Mouse (Mus musculus) kidney, postnatal 0 days (tissue): ENCODE measurements around the gene Cd86. TPM values are rescaled to one million over a fixed set of nuclear protein-coding genes. Genes with fewer than 3 reads are reported as not detected.

Experiments
- ATAC-seq: fragments of 200-750 bp; cut with Nextera tagmentation; replicated peaks from 2 replicates; pipeline ENCODE4 v1.8.0; 2017; ENCODE audit warnings: low read depth, moderate number of reproducible peaks, moderate TSS enrichment, moderate library complexity; ENCODE audit not compliant: low FRiP score
- DNase-seq: peaks from one replicate; pipeline ENCODE4 v3.0.0-alpha.2; 2016; ENCODE audit warnings: low spot score
- H3K27ac ChIP-seq: fragments of 300-500 bp; sonication (generic); 2 replicates; pipeline ENCODE4 v1.5.1; 2014; ENCODE audit warnings: mild to moderate bottlenecking
- H3K27me3 ChIP-seq: fragments of 300-500 bp; sonication (generic); 2 replicates; pipeline ENCODE4 v1.6.1; 2014; ENCODE audit warnings: low read length, mixed read lengths; ENCODE audit not compliant: insufficient read depth
- H3K36me3 ChIP-seq: fragments of 300-500 bp; sonication (generic); 2 replicates; pipeline ENCODE4 v1.6.1; 2014; ENCODE audit warnings: low read length, mixed read lengths; ENCODE audit not compliant: insufficient read depth
- H3K4me1 ChIP-seq: fragments of 300-500 bp; sonication (generic); replicated peaks from 2 replicates; pipeline ENCODE4 v1.6.1; 2014; ENCODE audit warnings: antibody characterized with exemption, low read length, mixed read lengths; ENCODE audit not compliant: insufficient read depth
- H3K4me2 ChIP-seq: fragments of 300-500 bp; sonication (generic); 2 replicates; pipeline ENCODE4 v1.6.1; 2014; ENCODE audit warnings: mild to moderate bottlenecking, low read length, moderate library complexity, mixed read lengths
- H3K4me3 ChIP-seq: fragments of 300-500 bp; sonication (generic); replicated peaks from 2 replicates; pipeline ENCODE4 v1.5.1; 2014; ENCODE audit warnings: low read depth, low read length
- H3K9ac ChIP-seq: fragments of 300-500 bp; sonication (generic); 2 replicates; pipeline ENCODE4 v1.6.1; 2014; ENCODE audit warnings: low read depth, low read length
- H3K9me3 ChIP-seq: fragments of 300-500 bp; sonication (generic); replicated peaks from 2 replicates; pipeline ENCODE4 v1.6.1; 2016; ENCODE audit warnings: low read length, inconsistent platforms, mixed read lengths
- CTCF ChIP-seq: IDR thresholded peaks from 2 replicates; pipeline ENCODE4 v1.5.1; 2016; ENCODE audit warnings: antibody characterized with exemption, low read depth, mild to moderate bottlenecking, moderate library complexity
- WGBS: fragments of 180-500 bp; shearing (Covaris S2); extraction: QIAGEN DNeasy Blood & Tissue Kit; methylation state at CpG from one replicate; pipeline ENCODE4 v1.1.7; 2014; 5-methylcytosine and 5-hydroxymethylcytosine counted together
- polyA plus RNA-seq: library from polyadenylated mRNA; unstranded; fragments of >200 nt; fragmentation: Nextera tagmentation; extraction: Ambion mirVana; gene quantifications from 2 replicates; pipeline ENCODE4 v1.2.1, GENCODE M21; 2015

The Cd86 gene
- 1.1 and 1.4 TPM in 2 replicates for polyA plus RNA-seq

DNA sequence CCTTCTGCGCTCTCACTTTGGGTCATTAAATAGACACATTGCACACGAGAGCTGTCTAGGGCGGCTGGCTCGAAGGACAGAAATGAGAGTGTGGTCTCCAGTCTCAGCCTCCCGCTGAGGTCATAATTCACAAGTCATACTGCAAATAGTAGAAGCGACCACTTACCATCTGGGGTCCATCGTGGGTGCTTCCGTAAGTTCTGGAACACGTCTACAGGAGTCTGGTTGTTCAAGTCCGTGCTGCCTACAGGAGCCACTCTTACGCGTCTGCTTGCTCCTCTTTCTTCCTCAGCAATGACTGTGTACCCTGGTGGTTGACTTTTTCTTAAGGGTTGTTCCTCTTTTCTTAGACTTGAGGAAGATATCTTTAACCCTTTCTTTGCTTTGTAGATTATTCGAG lies at the start of gene Cd86:
Cd86 (minus strand) TSS at position 300 of the 400 bp plus-strand sequence.
- no peaks in the 10 kb centered on the region for H3K9me3 ChIP-seq
- DNase-seq = no peak
- ATAC-seq = no peak
- no peak within 1 kb of the TSS for H3K27ac ChIP-seq
- no peaks in the 10 kb centered on the region for H3K4me1 ChIP-seq
- no peak within 1 kb of the TSS for H3K4me2 ChIP-seq
- no peaks in the 10 kb centered on the region for H3K27me3 ChIP-seq
- H3K4me3 ChIP-seq = no peak within 1 kb of the TSS
- no peaks in the 10 kb centered on the region for H3K36me3 ChIP-seq
- 44% methylated on average over 13 of the region's 13 CpGs for WGBS
- H3K9ac ChIP-seq = no peak within 1 kb of the TSS
- no peak for TF ChIP-seq CTCF

DNA sequence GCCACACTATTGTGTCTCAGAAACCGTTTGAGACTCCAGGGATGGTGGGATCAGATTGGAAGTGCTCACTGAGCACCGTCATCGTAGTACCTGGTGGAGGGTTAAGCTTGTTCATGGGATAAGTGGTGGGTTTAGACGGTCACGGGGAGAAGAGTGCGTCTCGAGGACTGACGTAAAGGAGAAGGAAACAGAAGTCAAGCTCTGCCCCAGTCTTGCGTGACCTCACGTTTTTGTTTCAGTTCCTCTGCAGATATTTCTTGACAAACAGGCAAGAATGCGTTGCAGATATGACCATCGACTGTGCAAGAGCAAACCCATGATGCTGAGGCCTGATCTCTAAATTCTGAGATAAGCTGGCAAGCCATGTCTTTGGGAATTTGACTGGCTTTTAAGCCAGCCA lies 45.9 kb upstream of the Cd86 start:
- Histone ChIP-seq H3K27me3 (no peaks in the 10 kb centered on the region), H3K36me3 (no peaks in the 10 kb centered on the region), H3K9ac (no peak overlapping the region), H3K9me3 (no peaks in the 10 kb centered on the region), H3K27ac (no peak overlapping the region), H3K4me1 (no peaks in the 10 kb centered on the region), H3K4me2 (no peak overlapping the region), H3K4me3 (no peak overlapping the region)
- 88% methylated on average over 12 of the region's 12 CpGs for WGBS
- TF ChIP-seq CTCF = no peak
- DNase-seq (no peak), ATAC-seq (no peak)

- Histone ChIP-seq H3K9ac (no peak overlapping the region), H3K4me2 (no peak overlapping the region), H3K4me3 (no peak overlapping the region), H3K9me3 (no peaks in the 10 kb centered on the region), H3K27me3 (no peaks in the 10 kb centered on the region), H3K4me1 (no peaks in the 10 kb centered on the region), H3K36me3 (no peaks in the 10 kb centered on the region), H3K27ac (no peak overlapping the region)
- no peak for DNase-seq
- TF ChIP-seq CTCF = peak; percentile 28; the same call in 1 of the 2 replicates
- 91% methylated on average over 2 of the region's 2 CpGs for WGBS
- ATAC-seq = no peak
Observed at GRCm38 (mm10) chr16:36710794-36711193, 44.9 kb upstream of the Cd86 start.

GRCm38 (mm10) chr16:36709405-36709804 lies 43.5 kb upstream of the Cd86 start:
- Histone ChIP-seq H3K27me3 (no peaks in the 10 kb centered on the region), H3K27ac (no peak overlapping the region), H3K4me3 (no peak overlapping the region), H3K9me3 (no peaks in the 10 kb centered on the region), H3K4me2 (no peak overlapping the region), H3K9ac (no peak overlapping the region), H3K4me1 (no peaks in the 10 kb centered on the region), H3K36me3 (no peaks in the 10 kb centered on the region)
- DNase-seq = no peak
- no peak for ATAC-seq
- 93% methylated on average over 17 of the region's 17 CpGs for WGBS
- no peak for TF ChIP-seq CTCF

GRCm38 (mm10) chr16:36708751-36709150 lies 42.9 kb upstream of the Cd86 start:
- Histone ChIP-seq H3K27ac (peak overlapping the region; percentile 57; the same call in 1 of the 2 replicates), H3K9ac (no peak overlapping the region), H3K36me3 (no peaks in the 10 kb centered on the region), H3K4me1 (no peaks in the 10 kb centered on the region), H3K27me3 (no peaks in the 10 kb centered on the region), H3K9me3 (no peaks in the 10 kb centered on the region), H3K4me2 (no peak overlapping the region), H3K4me3 (no peak overlapping the region)
- no peak for DNase-seq
- ATAC-seq = no peak
- no peak for TF ChIP-seq CTCF
- 75% methylated on average over 7 of the region's 7 CpGs for WGBS

DNA sequence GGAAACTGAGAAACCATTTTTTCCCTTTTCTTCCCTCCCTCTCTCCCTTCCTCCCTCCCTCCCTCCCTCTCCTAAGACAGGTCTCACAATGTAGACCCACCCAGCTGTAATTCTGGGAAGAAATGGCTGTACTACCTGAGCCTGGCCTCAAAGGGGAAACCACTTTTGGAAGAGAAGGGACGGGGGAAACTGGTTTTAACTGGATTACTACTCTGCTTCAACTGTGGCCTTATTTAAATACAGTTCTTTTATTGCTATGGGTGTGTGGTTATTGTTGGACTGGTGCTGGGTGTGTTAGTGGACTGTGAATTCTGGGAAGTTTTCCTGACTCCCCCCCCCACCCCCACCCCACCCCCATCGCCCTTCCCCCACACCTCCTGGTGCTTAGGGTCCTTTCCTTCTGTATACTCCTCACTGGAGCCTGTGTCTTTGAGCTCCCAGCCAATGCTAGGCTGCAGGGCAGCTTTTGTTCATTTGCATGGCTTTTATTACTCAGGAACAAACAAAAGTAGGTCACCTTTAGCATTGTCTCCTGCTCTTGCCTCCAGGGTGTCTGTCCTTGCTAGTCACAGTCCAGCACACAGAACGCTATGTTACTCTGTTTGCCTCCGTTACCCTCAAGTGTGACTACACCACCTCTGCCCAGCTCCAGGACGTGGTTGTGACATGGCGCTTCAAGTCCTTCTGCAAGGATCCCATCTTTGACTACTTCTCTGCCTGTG lies 42.0 kb upstream of the Cd86 start:
- H3K4me2 ChIP-seq = no peak overlapping the region
- H3K27me3 ChIP-seq = no peaks in the 10 kb centered on the region
- H3K4me1 ChIP-seq = no peaks in the 10 kb centered on the region
- ATAC-seq (peak; percentile 65; the same call in 1 of the 2 replicates), DNase-seq (no peak)
- peak overlapping the region; percentile 60; the same call in 1 of the 2 replicates for H3K27ac ChIP-seq
- no peak for TF ChIP-seq CTCF
- no peaks in the 10 kb centered on the region for H3K9me3 ChIP-seq
- H3K9ac ChIP-seq = no peak overlapping the region
- H3K4me3 ChIP-seq = no peak overlapping the region
- H3K36me3 ChIP-seq = no peaks in the 10 kb centered on the region
- WGBS = 58% methylated on average over 6 of the region's 6 CpGs
